Comparison of ENCODE assay signal across 8 mouse cellular contexts in the genomic region with DNA sequence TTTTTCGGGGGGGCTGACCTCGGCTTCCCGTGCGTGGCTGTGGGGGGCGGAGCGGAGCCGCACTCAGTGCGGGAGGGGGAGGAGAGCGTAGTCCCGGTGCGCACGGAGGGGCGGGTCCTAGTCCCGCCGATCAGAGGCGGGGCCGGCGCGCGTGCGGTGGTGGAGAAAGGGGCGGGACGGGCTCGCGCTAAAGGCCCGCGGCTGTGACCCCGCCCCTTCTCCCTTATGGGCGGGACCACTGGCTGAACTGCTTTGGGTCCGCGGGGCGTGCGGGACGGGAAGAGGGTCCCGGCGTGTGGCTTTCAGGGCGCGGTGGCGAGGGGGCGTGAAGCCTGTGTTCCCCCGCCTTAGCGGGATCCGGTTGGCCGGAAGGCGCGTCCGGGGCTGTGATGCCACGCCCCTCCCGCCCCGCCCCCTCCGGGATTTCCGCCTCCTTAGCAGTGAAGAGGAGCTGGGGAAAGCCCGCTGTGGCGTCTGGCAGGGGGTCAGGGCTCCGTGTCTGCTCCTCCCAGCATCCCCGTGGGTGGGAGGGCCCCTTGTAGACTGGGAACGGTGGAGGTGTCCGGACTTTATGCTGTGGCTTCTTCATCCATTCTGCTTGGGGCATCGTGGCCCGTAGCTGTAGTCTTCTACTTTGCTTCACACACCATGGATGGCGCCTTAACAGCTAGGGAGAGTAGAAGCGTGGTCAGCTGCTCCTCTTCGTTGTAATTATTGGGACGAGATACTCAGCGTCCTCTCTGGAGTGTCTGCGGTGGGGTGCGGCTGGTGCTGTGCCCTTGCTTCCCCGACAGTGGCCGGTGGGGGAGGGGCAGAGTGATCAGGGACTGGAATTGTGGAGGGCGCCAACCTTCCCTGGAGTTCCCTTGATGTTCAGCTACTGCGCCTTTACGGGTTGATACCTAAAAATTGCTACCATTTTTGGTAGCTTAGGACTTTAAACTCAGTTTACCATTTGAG. TPM values are rescaled to one million over a fixed set of nuclear protein-coding genes. Genes with fewer than 3 reads are reported as not detected.
DNase-seq lines count a peak whose midpoint lies in the region; ATAC-seq and TF ChIP-seq lines count a peak whose summit lies in the region.

No protein-coding gene starts in this region.

- H3K27me3 ChIP-seq in G1E (ENCODE audit: insufficient read depth, low read length) = no peaks in the 10 kb centered on the region
- H3K27me3 ChIP-seq in forebrain, embryonic 16.5 days (replicated peaks; ENCODE audit: control insufficient read depth, insufficient read depth, low read length) = no peaks in the 10 kb centered on the region
- no peaks in the 10 kb centered on the region for H3K27me3 ChIP-seq in lung, embryonic 14.5 days (ENCODE audit: insufficient read depth, low read length)

- H3K4me3 ChIP-seq in G1E (ENCODE audit: low read depth, low read length) = peak overlapping the region; percentile 96
- peak overlapping the region; percentile 99 for H3K4me3 ChIP-seq in forebrain, embryonic 16.5 days (replicated peaks; ENCODE audit: low read length)
- H3K4me3 ChIP-seq in lung, embryonic 14.5 days (ENCODE audit: low read depth, low read length) = peak overlapping the region; percentile 95

- no peak for ATAC-seq in G1E (ENCODE audit: extremely low read depth, insufficient number of reproducible peaks, low FRiP score, poor library complexity, severe bottlenecking)
- peak; percentile 11 for ATAC-seq in forebrain, embryonic 16.5 days
- ATAC-seq in lung, embryonic 14.5 days (ENCODE audit: insufficient read depth) = peak; percentile 7
- 0 out of 2 replicates have a peak, but pooled peaks have one; percentile 2 for ATAC-seq in neutrophil, adult 5-6 weeks (ENCODE audit: extremely low read depth, insufficient number of reproducible peaks, low FRiP score, poor library complexity, severe bottlenecking)

- under 1% methylated on average over 60 of the region's 72 CpGs for WGBS in forebrain, embryonic 16.5 days
- under 1% methylated on average over 54 of the region's 72 CpGs for whole genome bisulfite sequencing in lung, embryonic 14.5 days

- peak overlapping the region; percentile 85 for H3K9ac ChIP-seq in forebrain, embryonic 16.5 days (replicated peaks; ENCODE audit: low read depth, low read length)
- H3K9ac ChIP-seq in lung, embryonic 14.5 days = peak overlapping the region; percentile 87

- peak; percentile 65 for DNase-seq in G1E (ENCODE audit: low spot score)
- DNase-seq in cerebellum, adult 18-20 months = peak; percentile 88 to 90
- DNase-seq in heart, postnatal 36 days = peak; percentile 84 to 91
- DNase-seq in layer of hippocampus, adult 8-10 months (ENCODE audit: low spot score in 2 of 2) = peak; percentile 80 to 81
- DNase-seq in lung, embryonic 14.5 days = peak; percentile 95
- DNase-seq in testis, postnatal 14 days (ENCODE audit: low spot score) = peak; percentile 91

- peaks cover 33% of the 10 kb centered on the region for H3K36me3 ChIP-seq in G1E (replicated peaks)
- H3K36me3 ChIP-seq in forebrain, embryonic 16.5 days (ENCODE audit: control insufficient read depth, insufficient read depth) = no peaks in the 10 kb centered on the region
- H3K36me3 ChIP-seq in lung, embryonic 14.5 days (ENCODE audit: insufficient read depth) = peaks cover 16% of the 10 kb centered on the region; the same call in 1 of the 2 replicates

- no peak for TF ChIP-seq CTCF in G1E (IDR thresholded peaks at IDR 0.05; ENCODE audit: low read depth, low read length)
- TF ChIP-seq CTCF in lung, embryonic 14.5 days (IDR thresholded peaks at IDR 0.05; ENCODE audit: low read depth) = no peak; the same call in 1 of the 2 replicates

- H3K9me3 ChIP-seq in G1E (replicated peaks) = no peaks in the 10 kb centered on the region
- H3K9me3 ChIP-seq in forebrain, embryonic 16.5 days (ENCODE audit: control insufficient read depth, low read length) = no peaks in the 10 kb centered on the region
- H3K9me3 ChIP-seq in lung, embryonic 14.5 days (ENCODE audit: low read depth, low read length) = no peaks in the 10 kb centered on the region

- peaks cover 38% of the 10 kb centered on the region for H3K4me1 ChIP-seq in G1E (ENCODE audit: insufficient read depth, low read depth, low read length)
- H3K4me1 ChIP-seq in forebrain, embryonic 16.5 days (replicated peaks; ENCODE audit: control insufficient read depth, insufficient read depth, low read length) = peaks cover 22% of the 10 kb centered on the region
- H3K4me1 ChIP-seq in lung, embryonic 14.5 days (ENCODE audit: insufficient read depth) = no peaks in the 10 kb centered on the region

- intact Hi-C loops in heart, postnatal 36 days (cut with DNase I) = loop anchor here (5.0 to 10.0 kb wide), 2 partner anchors 360 to 448 kb away; a partner anchor contains a TSS

- H3K27ac ChIP-seq in forebrain, embryonic 16.5 days (ENCODE audit: low read length) = peak overlapping the region; percentile 99
- peak overlapping the region; percentile 98 for H3K27ac ChIP-seq in lung, embryonic 14.5 days (ENCODE audit: low read depth)

- H3K4me2 ChIP-seq in forebrain, embryonic 16.5 days (ENCODE audit: low read length) = peak overlapping the region; percentile 78
- peak overlapping the region; percentile 82 for H3K4me2 ChIP-seq in lung, embryonic 14.5 days

RNA-seq across cellular contexts. Expression of a gene that starts 5.1 kb away (rescaled TPM):
- total RNA-seq in G1E (2014; fragmentation: Nextera tagmentation) = 78.5 and 116 TPM in 2 replicates
- 45.0 and 46.1 TPM in 2 replicates for total RNA-seq in G1E (2017)
- 15.4 and 24.1 TPM in 2 replicates for polyA plus RNA-seq in G1E (2012)
- 28.2 and 29.5 TPM in 2 replicates for polyA plus RNA-seq in forebrain, embryonic 16.5 days (2015; fragmentation: Nextera tagmentation; extraction: Ambion mirVana)
- 10 to 100 TPM; 31.6 to 40.1 TPM for total RNA-seq in heart, postnatal 36 days (2021)
- total RNA-seq in layer of hippocampus, adult 8-10 months (2022) = 10 to 100 TPM; 26.9 to 48.2 (median 41.3) TPM
- 49.2 and 52.1 TPM in 2 replicates for polyA plus RNA-seq in lung, embryonic 14.5 days (2014; fragmentation: Nextera tagmentation; extraction: Ambion mirVana)
- 124 and 134 TPM in 2 replicates for total RNA-seq in neutrophil, adult 5-6 weeks (2017)

RNA-seq across cellular contexts. Expression of a gene that starts 53.5 kb away (rescaled TPM):
- total RNA-seq in G1E (2014; fragmentation: Nextera tagmentation) = 66.7 and 68.5 TPM in 2 replicates
- total RNA-seq in G1E (2017) = 56.3 and 68.6 TPM in 2 replicates
- 106 and 122 TPM in 2 replicates for polyA plus RNA-seq in G1E (2012)
- polyA plus RNA-seq in forebrain, embryonic 16.5 days (2015; fragmentation: Nextera tagmentation; extraction: Ambion mirVana) = 66.4 and 95.4 TPM in 2 replicates
- total RNA-seq in heart, postnatal 36 days (2021) = 10 to 100 TPM; 42.5 to 44.9 TPM
- 100 to 1,000 TPM; 153 to 212 (median 175) TPM for total RNA-seq in layer of hippocampus, adult 8-10 months (2022)
- 44.2 and 45.2 TPM in 2 replicates for polyA plus RNA-seq in lung, embryonic 14.5 days (2014; fragmentation: Nextera tagmentation; extraction: Ambion mirVana)
- total RNA-seq in neutrophil, adult 5-6 weeks (2017) = 63.2 and 78.2 TPM in 2 replicates
